Mouse (Mus musculus) left cerebral cortex, postnatal 25 days (tissue): ENCODE measurements around the gene Flrt3. TPM values are rescaled to one million over a fixed set of nuclear protein-coding genes. Genes with fewer than 3 reads are reported as not detected.

Source experiments
- DNase-seq, 2 experiments: peaks; one replicate each; pipeline ENCODE4 v3.0.0; 2022; ENCODE audit warnings: low spot score in 2 of 2, mixed read lengths in 1 of 2
- intact Hi-C: fragments of 180-260 bp; cut with DNase I; formaldehyde crosslinking; loops from one replicate; pipeline ENCODE4 v1.15.1; 2025
- total RNA-seq, 2 experiments: library from RNA; stranded (reverse); gene quantifications; 2 replicates each; pipeline ENCODE4 v1.2.3; 2021

Gene Flrt3
- total RNA-seq, 2 experiments from 2014 or later: 32.2 to 32.6 TPM

GRCm38 (mm10) chr2:140664381-140664780 is 6.9 kb downstream of the Flrt3 start:
- intact Hi-C loops: no loop called here
- no peak for DNase-seq

- intact Hi-C loops: no loop called here
- no peak for DNase-seq
Measured at GRCm38 (mm10) chr2:140662673-140663072, 8.6 kb downstream of the Flrt3 start.

GRCm38 (mm10) chr2:140653978-140654377 is 17.3 kb downstream of the Flrt3 start:
- intact Hi-C loops: no loop called here
- no peak for DNase-seq

- no peak for DNase-seq
Measured at GRCm38 (mm10) chr2:140653481-140653880, 17.8 kb downstream of the Flrt3 start.

GRCm38 (mm10) chr2:140621730-140622337 is 49.4 kb downstream of the Flrt3 start:
- DNase-seq: no peak
- intact Hi-C loops: no loop called here

More at GRCm38 (mm10) chr2:140653481-140653880, 17.8 kb downstream of the Flrt3 start:
- intact Hi-C loops: no loop called here

- intact Hi-C loops: no loop called here
- no peak for DNase-seq
Measured at GRCm38 (mm10) chr2:140615451-140615850, 55.8 kb downstream of the Flrt3 start.
